Mouse (Mus musculus): ENCODE data around the gene Polr3c.

DNA sequence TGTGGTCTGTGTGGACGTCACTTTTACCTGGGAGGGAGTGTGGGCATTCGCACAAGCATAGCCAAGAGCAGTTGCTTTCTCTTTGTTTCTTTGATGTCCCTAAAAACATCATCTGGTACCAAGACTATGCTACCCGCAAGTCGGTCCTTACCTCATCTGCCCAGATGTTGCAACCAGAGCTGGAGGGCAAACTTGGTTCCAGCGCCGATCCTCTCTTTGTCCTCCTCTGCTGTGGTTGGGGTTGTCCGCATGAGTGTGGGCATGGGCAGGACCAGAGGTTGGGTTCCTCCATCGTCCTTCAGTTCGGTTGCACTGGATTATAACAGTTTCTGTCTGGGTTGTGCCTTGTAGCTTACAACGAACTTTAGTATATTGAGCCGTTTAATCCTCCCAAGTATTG, 21.2 kb downstream of the Polr3c start:
- TF ChIP-seq CTCF (IDR thresholded peaks at IDR 0.05; ENCODE audit: control insufficient read depth, insufficient read depth, insufficient replicate concordance, low read depth, low read length) (no peak), POLR2A (IDR thresholded peaks at IDR 0.05; ENCODE audit: control insufficient read depth, low read depth, low read length) (no peak)

All from testis, adult 2 months (tissue).